Mouse (Mus musculus) liver, embryonic 14.5 days (tissue): ENCODE data around the gene Trim56.

Experiments used
- CTCF ChIP-seq: IDR thresholded peaks from 2 replicates; pipeline ENCODE4 v1.5.1; 2016; ENCODE audit warnings: antibody characterized with exemption, low read depth, control low read depth
- EP300 ChIP-seq: IDR thresholded peaks from 2 replicates; pipeline ENCODE4 v1.6.1; 2016; ENCODE audit warnings: antibody characterized with exemption, low read depth

- TF ChIP-seq CTCF (no peak), EP300 (peak; percentile 67)
These were observed 31.0 kb downstream of the Trim56 start for GRCm38 (mm10) chr5:137085021-137085420.
